Mouse (Mus musculus): ENCODE data around the gene Adig. TPM values are rescaled to one million over a fixed set of nuclear protein-coding genes. Genes with fewer than 3 reads are reported as not detected.

Adig gene
- polyA plus RNA-seq (2015; fragmentation: Illumina TruSeq; extraction: RNeasy Lipid Tissue Mini Kit (QIAGEN cat#74804); ENCODE audit: insufficient read depth, low replicate concordance) = not detected

DNA sequence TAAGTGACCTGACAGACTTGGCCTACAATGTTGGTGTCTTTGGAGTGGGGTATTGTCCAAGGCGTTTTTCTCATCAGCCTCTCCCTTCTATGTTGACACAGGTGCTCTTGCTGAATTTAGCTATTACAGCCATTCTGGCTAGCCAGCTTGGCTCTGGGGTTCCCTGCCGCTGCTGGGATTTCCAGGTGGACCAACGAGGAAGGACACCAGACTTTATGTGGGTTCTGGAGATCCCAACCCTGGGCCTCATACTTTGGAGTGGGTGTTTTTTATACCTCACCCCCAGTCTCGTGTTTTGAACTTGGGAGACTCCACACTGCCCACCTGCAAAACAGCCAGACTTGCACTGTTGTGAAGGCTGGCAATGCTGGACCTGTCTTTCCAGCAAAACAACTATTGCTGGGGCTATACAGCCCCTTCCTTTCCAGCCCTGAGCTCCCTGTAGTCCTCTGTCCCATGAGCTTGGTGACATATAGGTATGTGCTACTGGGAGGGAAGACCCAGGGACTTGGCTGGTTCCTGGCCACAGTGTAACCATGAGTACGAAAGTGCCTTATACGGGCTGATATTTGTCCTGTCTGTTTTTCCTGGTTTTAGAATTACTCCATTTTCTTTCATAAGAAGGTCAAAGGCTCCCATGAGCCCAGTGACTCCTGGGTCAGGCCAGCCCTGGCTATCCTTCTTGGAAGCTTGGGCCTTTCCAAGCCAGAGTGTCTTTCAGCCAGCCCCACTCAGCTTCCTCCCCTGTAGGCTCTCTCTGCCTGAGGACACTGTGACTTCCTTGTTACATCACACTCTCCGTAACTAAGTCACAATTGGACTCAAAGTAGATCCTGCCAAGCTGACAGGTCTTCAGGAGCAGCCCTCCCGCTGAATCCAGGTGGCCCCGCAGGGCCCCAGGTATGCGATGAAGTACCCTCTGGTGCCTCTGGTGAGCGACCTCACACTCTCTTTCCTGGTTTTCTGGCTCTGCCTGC, at the start of gene Adig:
Gene Adig (plus strand): TSS at position 777 of the 977 bp plus-strand sequence.

DNA sequence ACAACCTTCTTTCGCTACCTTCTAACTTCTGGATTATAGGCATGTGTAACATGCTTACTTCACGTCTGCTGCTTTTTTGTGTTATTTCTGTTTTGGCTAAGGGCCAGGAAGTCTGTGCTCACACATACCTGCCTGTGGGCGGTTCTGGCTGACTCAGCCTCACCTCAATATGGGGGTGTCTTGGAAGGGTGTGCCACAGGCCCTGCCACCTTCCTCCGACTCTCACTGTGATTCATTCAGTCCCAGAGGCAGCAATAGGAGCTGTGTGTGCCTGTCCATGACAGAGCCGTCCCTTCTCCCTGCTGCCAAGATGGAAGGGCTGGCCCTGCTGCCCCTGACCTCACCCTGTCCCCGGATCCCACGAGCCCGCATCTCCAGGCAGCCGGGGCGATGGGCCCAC, 10.1 kb downstream of the Adig start, which contains the start of gene Arhgap40:
Gene Arhgap40 (plus strand): TSS at position 269 of the 400 bp plus-strand sequence.

Other genes with a start within 250 kb of the Adig start
- not detected for gene Bpi, start 244.5 kb upstream of the Adig start, polyA plus RNA-seq (2015; fragmentation: Illumina TruSeq; extraction: RNeasy Lipid Tissue Mini Kit (QIAGEN cat#74804); ENCODE audit: insufficient read depth, low replicate concordance)
- 3.3 TPM for gene Lbp, start 196.1 kb upstream of the Adig start, polyA plus RNA-seq (2015; fragmentation: Illumina TruSeq; extraction: RNeasy Lipid Tissue Mini Kit (QIAGEN cat#74804); ENCODE audit: insufficient read depth, low replicate concordance)
- gene Snhg11, start 127.0 kb upstream of the Adig start, polyA plus RNA-seq (2015; fragmentation: Illumina TruSeq; extraction: RNeasy Lipid Tissue Mini Kit (QIAGEN cat#74804); ENCODE audit: insufficient read depth, low replicate concordance) = 0.52 TPM
- gene Ralgapb, start 92.8 kb upstream of the Adig start, polyA plus RNA-seq (2015; fragmentation: Illumina TruSeq; extraction: RNeasy Lipid Tissue Mini Kit (QIAGEN cat#74804); ENCODE audit: insufficient read depth, low replicate concordance) = 46.2 TPM
- gene Arhgap40, start 10.2 kb downstream of the Adig start, polyA plus RNA-seq (2015; fragmentation: Illumina TruSeq; extraction: RNeasy Lipid Tissue Mini Kit (QIAGEN cat#74804); ENCODE audit: insufficient read depth, low replicate concordance) = not detected
- not detected for gene Slc32a1, start 108.2 kb downstream of the Adig start, polyA plus RNA-seq (2015; fragmentation: Illumina TruSeq; extraction: RNeasy Lipid Tissue Mini Kit (QIAGEN cat#74804); ENCODE audit: insufficient read depth, low replicate concordance)
- gene Actr5, start 122.3 kb downstream of the Adig start, polyA plus RNA-seq (2015; fragmentation: Illumina TruSeq; extraction: RNeasy Lipid Tissue Mini Kit (QIAGEN cat#74804); ENCODE audit: insufficient read depth, low replicate concordance) = 9.8 TPM
- 26.7 TPM for gene Ppp1r16b, start 162.8 kb downstream of the Adig start, polyA plus RNA-seq (2015; fragmentation: Illumina TruSeq; extraction: RNeasy Lipid Tissue Mini Kit (QIAGEN cat#74804); ENCODE audit: insufficient read depth, low replicate concordance)

All from spleen, adult 10 weeks (tissue).